Mouse (Mus musculus): ENCODE results near the gene Duox1. TPM values are rescaled to one million over a fixed set of nuclear protein-coding genes. Genes with fewer than 3 reads are reported as not detected.
A peak's percentile ranks its signal among the peaks of the same experiment; 100 is the strongest.

Duox1 gene
- polyA plus RNA-seq, 1 experiment from 2014 or later, result 0.18 TPM

DNA sequence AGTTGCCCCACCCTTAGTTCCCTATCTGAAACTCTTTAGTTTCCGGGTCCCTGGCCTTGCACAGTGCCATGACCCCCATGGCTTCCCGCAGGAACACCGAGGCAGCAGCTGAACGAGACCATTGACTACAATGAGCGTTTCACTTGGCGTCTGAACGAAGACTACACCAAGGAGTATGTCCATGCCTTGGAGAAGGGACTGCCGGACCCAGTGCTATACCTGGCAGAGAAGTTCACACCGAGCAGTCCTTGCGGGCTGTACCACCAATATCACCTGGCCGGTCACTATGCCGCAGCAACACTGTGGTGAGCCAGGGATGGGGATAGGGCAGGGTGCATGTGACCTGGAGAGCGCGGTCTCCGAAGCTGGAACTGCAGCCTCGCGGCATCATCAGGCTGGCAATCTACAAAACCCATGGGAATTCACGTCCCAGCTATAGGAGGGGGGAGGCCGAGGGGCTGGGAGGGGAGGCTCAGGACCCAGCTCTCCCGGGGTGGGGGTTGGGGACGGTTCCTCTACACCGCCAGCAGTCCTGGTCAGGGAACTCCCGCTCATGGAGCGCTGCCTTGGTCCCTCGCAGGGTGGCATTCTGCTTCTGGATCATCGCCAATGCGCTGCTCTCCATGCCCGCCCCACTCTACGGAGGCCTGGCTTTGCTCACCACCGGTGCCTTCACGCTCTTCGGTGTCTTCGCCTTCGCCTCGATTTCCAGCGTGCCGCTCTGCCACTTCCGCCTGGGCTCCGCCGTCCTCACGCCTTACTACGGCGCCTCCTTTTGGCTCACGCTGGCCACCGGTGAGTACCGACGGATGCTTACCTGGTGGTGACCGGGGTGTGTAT, 14.2 kb upstream of the Duox1 start:
- Histone ChIP-seq H3K9me3 (no peaks in the 10 kb centered on the region), H3K27me3 (peaks cover 99% of the 10 kb centered on the region), H3K9ac (replicated peaks) (peak overlapping the region; percentile 20; the same call in 1 of the 2 replicates), H3K36me3 (no peaks in the 10 kb centered on the region), H3K4me2 (replicated peaks) (peak overlapping the region; percentile 59), H3K27ac (replicated peaks) (no peak overlapping the region), H3K4me3 (peak overlapping the region; percentile 45), H3K4me1 (peaks cover 41% of the 10 kb centered on the region)
- ATAC-seq (ENCODE audit: low FRiP score, low read depth), result peak; percentile 52
- 2% methylated on average over 48 of the region's 48 CpGs for WGBS

- ATAC-seq (ENCODE audit: low FRiP score, low read depth), result no peak
- Histone ChIP-seq H3K36me3 (no peaks in the 10 kb centered on the region), H3K9me3 (no peaks in the 10 kb centered on the region), H3K4me2 (replicated peaks) (peak overlapping the region; percentile 59), H3K4me3 (peak overlapping the region; percentile 45), H3K27me3 (peaks cover 99% of the 10 kb centered on the region), H3K27ac (replicated peaks) (no peak overlapping the region), H3K9ac (replicated peaks) (peak overlapping the region; percentile 20; the same call in 1 of the 2 replicates), H3K4me1 (peaks cover 39% of the 10 kb centered on the region)
- 8% methylated on average over 23 of the region's 23 CpGs for WGBS
These were observed 13.4 kb upstream of the Duox1 start for GRCm38 (mm10) chr2:122301921-122302573.

DNA sequence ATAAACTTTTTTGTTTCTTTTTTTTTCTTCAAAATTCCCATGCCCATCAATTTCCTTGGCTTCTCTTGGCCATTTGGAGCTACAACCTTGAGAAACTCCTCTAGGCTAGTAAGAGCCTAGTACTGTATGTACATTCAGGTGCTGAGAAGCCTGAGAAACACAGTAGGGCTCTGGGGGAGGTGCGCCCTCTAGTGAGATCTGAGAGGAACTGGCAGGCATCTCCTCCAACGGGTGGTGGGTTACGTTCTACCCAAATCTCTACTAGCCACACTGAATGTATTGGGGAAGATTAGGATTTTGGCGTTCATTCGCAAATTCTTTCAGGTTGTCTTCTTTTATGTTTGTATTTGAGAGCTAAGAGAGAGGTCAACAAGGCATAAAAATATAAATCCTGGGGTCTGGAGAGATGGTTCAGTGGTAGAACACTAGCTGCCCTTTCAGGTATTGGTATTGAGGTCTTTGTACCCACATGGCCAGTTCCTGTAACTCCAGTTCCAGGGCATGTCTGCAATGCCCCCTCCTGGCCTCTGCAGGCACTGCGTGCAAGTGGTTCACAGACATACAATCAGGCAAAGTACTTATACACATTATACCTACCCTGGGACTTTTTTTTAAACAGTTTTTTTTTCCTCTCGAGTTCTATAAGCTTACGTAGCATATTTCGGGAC, 12.8 kb upstream of the Duox1 start:
- H3K27me3 ChIP-seq, result peaks cover 94% of the 10 kb centered on the region
- 8% methylated on average over 9 of the region's 9 CpGs for WGBS

GRCm38 (mm10) chr2:122304544-122304943, 10.9 kb upstream of the Duox1 start:
- no peak for ATAC-seq (ENCODE audit: low FRiP score, low read depth)
- H3K4me3 ChIP-seq, result no peak overlapping the region
- no peak overlapping the region for H3K27ac ChIP-seq (replicated peaks)
- no peak overlapping the region for H3K4me2 ChIP-seq (replicated peaks)
- no peaks in the 10 kb centered on the region for H3K36me3 ChIP-seq
- H3K9me3 ChIP-seq, result no peaks in the 10 kb centered on the region
- no peak overlapping the region for H3K9ac ChIP-seq (replicated peaks)
- WGBS, result 90% methylated on average over 6 of the region's 6 CpGs
- H3K27me3 ChIP-seq, result peaks cover 86% of the 10 kb centered on the region
- H3K4me1 ChIP-seq, result peaks cover 15% of the 10 kb centered on the region

More for the DNA sequence above, 12.8 kb upstream of the Duox1 start:
- Histone ChIP-seq H3K4me1 (peaks cover 32% of the 10 kb centered on the region), H3K4me3 (no peak overlapping the region), H3K27ac (replicated peaks) (no peak overlapping the region), H3K9me3 (no peaks in the 10 kb centered on the region), H3K36me3 (no peaks in the 10 kb centered on the region), H3K9ac (replicated peaks) (no peak overlapping the region), H3K4me2 (replicated peaks) (no peak overlapping the region)
- ATAC-seq (ENCODE audit: low FRiP score, low read depth), result peak; percentile 40; the same call in 1 of the 2 replicates

GRCm38 (mm10) chr2:122305097-122305892, 10.2 kb upstream of the Duox1 start:
- Histone ChIP-seq H3K4me3 (no peak overlapping the region), H3K4me2 (replicated peaks) (no peak overlapping the region), H3K27me3 (peaks cover 79% of the 10 kb centered on the region), H3K4me1 (peaks cover 15% of the 10 kb centered on the region), H3K9ac (replicated peaks) (no peak overlapping the region), H3K27ac (replicated peaks) (no peak overlapping the region), H3K9me3 (no peaks in the 10 kb centered on the region), H3K36me3 (no peaks in the 10 kb centered on the region)
- ATAC-seq (ENCODE audit: low FRiP score, low read depth), result no peak
- WGBS, result 86% methylated on average over 16 of the region's 16 CpGs

DNA sequence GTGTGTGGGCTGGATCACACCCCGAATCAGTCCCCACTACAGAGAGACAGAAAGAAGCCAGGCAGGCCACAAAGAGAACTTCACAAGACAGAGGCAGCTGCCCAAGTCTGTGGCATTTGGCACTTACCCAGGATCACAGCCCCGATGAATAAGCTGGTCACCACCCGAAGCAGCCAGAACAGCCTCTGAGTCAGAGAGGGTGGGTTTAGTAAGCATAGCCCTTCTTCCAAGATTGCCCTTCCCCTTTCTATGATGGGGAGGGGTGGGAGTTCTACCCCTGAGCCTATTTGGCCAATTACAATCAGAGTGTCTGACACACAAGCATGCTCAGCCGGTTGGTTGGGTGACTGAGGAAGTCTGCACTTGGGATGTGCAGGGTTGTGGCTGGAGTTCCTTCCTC, 9.3 kb upstream of the Duox1 start:
- ATAC-seq (ENCODE audit: low FRiP score, low read depth), result no peak
- H3K27me3 ChIP-seq, result peaks cover 70% of the 10 kb centered on the region
- no peak overlapping the region for H3K4me3 ChIP-seq
- WGBS, result 79% methylated on average over 4 of the region's 4 CpGs
- H3K9ac ChIP-seq (replicated peaks), result no peak overlapping the region
- H3K36me3 ChIP-seq, result no peaks in the 10 kb centered on the region
- H3K27ac ChIP-seq (replicated peaks), result no peak overlapping the region
- H3K4me1 ChIP-seq, result peaks cover 11% of the 10 kb centered on the region
- no peaks in the 10 kb centered on the region for H3K9me3 ChIP-seq
- no peak overlapping the region for H3K4me2 ChIP-seq (replicated peaks)

- no peak for ATAC-seq (ENCODE audit: low FRiP score, low read depth)
- H3K36me3 ChIP-seq, result no peaks in the 10 kb centered on the region
- H3K4me2 ChIP-seq (replicated peaks), result no peak overlapping the region
- H3K27ac ChIP-seq (replicated peaks), result no peak overlapping the region
- peaks cover 9% of the 10 kb centered on the region for H3K4me1 ChIP-seq
- H3K4me3 ChIP-seq, result no peak overlapping the region
- no peak overlapping the region for H3K9ac ChIP-seq (replicated peaks)
- H3K9me3 ChIP-seq, result no peaks in the 10 kb centered on the region
- peaks cover 65% of the 10 kb centered on the region for H3K27me3 ChIP-seq
- WGBS, result 46% methylated on average over 3 of the region's 3 CpGs
These were observed 5.8 kb upstream of the Duox1 start for GRCm38 (mm10) chr2:122309647-122310046.

GRCm38 (mm10) chr2:122311561-122311960, 3.9 kb upstream of the Duox1 start:
- Histone ChIP-seq H3K36me3 (no peaks in the 10 kb centered on the region), H3K4me3 (no peak overlapping the region), H3K27me3 (peaks cover 60% of the 10 kb centered on the region), H3K9ac (replicated peaks) (no peak overlapping the region), H3K9me3 (no peaks in the 10 kb centered on the region), H3K27ac (replicated peaks) (no peak overlapping the region), H3K4me1 (peaks cover 9% of the 10 kb centered on the region), H3K4me2 (replicated peaks) (no peak overlapping the region)
- ATAC-seq (ENCODE audit: low FRiP score, low read depth), result peak; percentile 62; the same call in 1 of the 2 replicates
- WGBS, result 43% methylated on average over 2 of the region's 2 CpGs

- WGBS, result 5% methylated on average over 27 of the region's 27 CpGs
- H3K4me2 ChIP-seq (replicated peaks), result peak overlapping the region; percentile 41
- peak overlapping the region; percentile 26; the same call in 1 of the 2 replicates for H3K4me3 ChIP-seq
These were observed 2.6 kb upstream of the Duox1 start for GRCm38 (mm10) chr2:122312722-122313417.

DNA sequence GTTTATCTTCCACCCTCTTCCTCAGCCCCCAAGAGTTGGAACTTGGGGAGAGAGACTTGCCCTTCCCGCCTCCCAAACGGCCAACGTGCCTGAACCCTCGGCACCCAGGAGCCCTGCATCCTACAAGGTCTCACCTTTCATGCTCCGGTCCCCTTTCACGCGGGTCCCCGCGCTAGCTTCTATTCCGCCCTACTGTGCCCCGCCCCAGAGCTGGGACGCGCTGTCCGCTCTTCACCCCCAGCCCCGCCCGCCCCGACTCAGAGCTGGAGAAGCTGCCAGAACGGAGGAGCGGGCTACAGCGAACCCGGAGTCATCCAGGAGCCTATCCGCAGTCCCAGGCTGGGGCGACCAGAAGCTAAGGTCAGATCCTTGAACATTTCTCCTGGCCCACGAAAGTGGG, 1.9 kb upstream of the Duox1 start, which contains the start of gene Duoxa1:
Gene Duoxa1 (minus strand): TSS at position 195 of the 400 bp plus-strand sequence.
- Histone ChIP-seq H3K4me2 (replicated peaks) (peak within 1 kb of the TSS; percentile 41), H3K9ac (replicated peaks) (0 out of 2 replicates have a peak within 1 kb of the TSS, but pooled peaks have one; percentile 20), H3K9me3 (no peaks in the 10 kb centered on the region), H3K4me3 (peak within 1 kb of the TSS; percentile 26), H3K36me3 (no peaks in the 10 kb centered on the region), H3K27me3 (peaks cover 56% of the 10 kb centered on the region), H3K4me1 (peaks cover 9% of the 10 kb centered on the region), H3K27ac (replicated peaks) (no peak within 1 kb of the TSS)
- 4% methylated on average over 24 of the region's 24 CpGs for WGBS
- 0 out of 2 replicates have a peak, but pooled peaks have one; percentile 13 for ATAC-seq (ENCODE audit: low FRiP score, low read depth)

More at GRCm38 (mm10) chr2:122312722-122313417, 2.6 kb upstream of the Duox1 start:
- H3K36me3 ChIP-seq, result no peaks in the 10 kb centered on the region
- H3K27me3 ChIP-seq, result peaks cover 57% of the 10 kb centered on the region
- H3K9me3 ChIP-seq, result no peaks in the 10 kb centered on the region
- no peak overlapping the region for H3K27ac ChIP-seq (replicated peaks)
- ATAC-seq (ENCODE audit: low FRiP score, low read depth), result peak; percentile 61; the same call in 1 of the 2 replicates
- H3K4me1 ChIP-seq, result peaks cover 9% of the 10 kb centered on the region
- H3K9ac ChIP-seq (replicated peaks), result no peak overlapping the region

DNA sequence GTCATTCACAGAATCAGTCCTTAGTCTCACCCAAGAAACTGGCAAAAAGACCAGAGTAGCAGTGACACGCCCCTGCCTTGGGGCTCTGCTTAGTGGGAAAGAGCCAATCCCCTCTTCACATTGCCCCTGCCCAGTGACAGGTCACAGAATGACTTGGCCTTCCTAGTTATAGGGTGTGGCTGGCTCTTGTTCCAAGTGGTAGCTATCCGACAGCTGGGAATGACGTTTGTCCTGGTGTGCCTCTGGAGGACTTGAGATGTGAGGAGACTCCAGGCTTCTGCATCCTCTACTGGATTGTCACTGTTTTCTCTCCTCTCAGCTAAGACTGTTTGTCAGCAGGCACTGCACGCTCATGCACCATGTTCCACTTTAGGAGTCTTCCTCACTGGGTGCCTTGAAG, 1.9 kb downstream of the Duox1 start:
- no peak overlapping the region for H3K27ac ChIP-seq (replicated peaks)
- H3K9ac ChIP-seq (replicated peaks), result no peak overlapping the region
- no peaks in the 10 kb centered on the region for H3K36me3 ChIP-seq
- 73% methylated on average over 4 of the region's 4 CpGs for WGBS
- no peak overlapping the region for H3K4me2 ChIP-seq (replicated peaks)
- no peak overlapping the region for H3K4me3 ChIP-seq
- ATAC-seq (ENCODE audit: low FRiP score, low read depth), result no peak
- peaks cover 41% of the 10 kb centered on the region for H3K27me3 ChIP-seq
- peaks cover 9% of the 10 kb centered on the region for H3K4me1 ChIP-seq
- no peaks in the 10 kb centered on the region for H3K9me3 ChIP-seq

Measured in midbrain, embryonic 12.5 days (tissue).